Mouse (Mus musculus) stomach, postnatal 0 days (tissue): ENCODE results near the gene Adad1.

Source experiments
- CTCF ChIP-seq: IDR thresholded peaks from 2 replicates; pipeline ENCODE4 v1.5.1; 2016; ENCODE audit warnings: antibody characterized with exemption, low read depth, mild to moderate bottlenecking, moderate library complexity
- EP300 ChIP-seq: optimal IDR thresholded peaks from 2 replicates; pipeline ENCODE3; 2016; ENCODE audit warnings: antibody characterized with exemption

GRCm38 (mm10) chr3:37141827-37142226, 78.5 kb downstream of the Adad1 start:
- TF ChIP-seq CTCF (no peak), EP300 (no peak)
